8 mouse cellular contexts compared by ENCODE assay signal in genomic region chr13:81632720-81633415, GRCm38 (mm10). TPM values are rescaled to one million over a fixed set of nuclear protein-coding genes. Genes with fewer than 3 reads are reported as not detected.
DNase-seq lines count a peak whose midpoint lies in the region; ATAC-seq lines count a peak whose summit lies in the region.

Adgrv1 (minus strand) TSS chr13:81633154.

- peaks cover 9% of the 10 kb centered on the region for H3K4me1 ChIP-seq in limb, embryonic 10.5 days

- peak within 1 kb of the TSS; percentile 59 for H3K4me3 ChIP-seq in limb, embryonic 10.5 days

- H3K27ac ChIP-seq in limb, embryonic 10.5 days = no peak within 1 kb of the TSS

- DNase-seq in adrenal gland, postnatal 10 days = peak; percentile 87
- peak; percentile 97 for DNase-seq in embryo, embryonic 10.5 days (ENCODE audit: low spot score)
- peak; percentile 83 for DNase-seq in kidney, adult 11 months
- DNase-seq in limb, embryonic 10.5 days (ENCODE audit: low spot score) = peak; percentile 84
- peak; percentile 96 for DNase-seq in mesoderm, embryonic 11.5 days (ENCODE audit: low read depth, low spot score)
- peak; percentile 60 for DNase-seq in right cerebral cortex, postnatal 4 days

- no peaks in the 10 kb centered on the region for H3K36me3 ChIP-seq in limb, embryonic 10.5 days

- 1% methylated on average over 42 of the region's 42 CpGs for WGBS in limb, embryonic 10.5 days

- ATAC-seq in granulocyte monocyte progenitor cell, adult 5-6 weeks (replicated peaks; ENCODE audit: poor library complexity, severe bottlenecking) = peak; percentile 33
- ATAC-seq in CD4-positive, CD25-positive, alpha-beta regulatory T cell, adult 4 months = no peak

- H3K9me3 ChIP-seq in limb, embryonic 10.5 days (replicated peaks) = no peaks in the 10 kb centered on the region

- H3K27me3 ChIP-seq in limb, embryonic 10.5 days (ENCODE audit: low read depth, poor library complexity, severe bottlenecking) = peaks cover 47% of the 10 kb centered on the region

RNA-seq across cellular contexts. Expression of gene Adgrv1, which starts in this region (rescaled TPM):
- total RNA-seq in adrenal gland, postnatal 10 days (2021) = 1 to 10 TPM; 1.6 to 2.3 TPM
- total RNA-seq in granulocyte monocyte progenitor cell, adult 5-6 weeks (2014; fragmentation: Nextera tagmentation) = not detected in 2 replicates
- total RNA-seq in granulocyte monocyte progenitor cell, adult 5-6 weeks (2017) = not detected in 2 replicates
- 1.2 and 1.5 TPM in 2 replicates for polyA plus RNA-seq in limb, embryonic 10.5 days (2016; fragmentation: Nextera tagmentation; extraction: Ambion mirVana)
- polyA plus RNA-seq in CD4-positive, CD25-positive, alpha-beta regulatory T cell, adult 4 months (2017; shearing (Covaris generic)) = not detected

Comparison
In these comparisons a context has a peak if more than half of its experiments do, and no peak if none do; other contexts are left out.
1. Peak in ATAC-seq in granulocyte monocyte progenitor cell, adult 5-6 weeks; RNA of the gene not detected or under 1 TPM.